In the genomic region with DNA sequence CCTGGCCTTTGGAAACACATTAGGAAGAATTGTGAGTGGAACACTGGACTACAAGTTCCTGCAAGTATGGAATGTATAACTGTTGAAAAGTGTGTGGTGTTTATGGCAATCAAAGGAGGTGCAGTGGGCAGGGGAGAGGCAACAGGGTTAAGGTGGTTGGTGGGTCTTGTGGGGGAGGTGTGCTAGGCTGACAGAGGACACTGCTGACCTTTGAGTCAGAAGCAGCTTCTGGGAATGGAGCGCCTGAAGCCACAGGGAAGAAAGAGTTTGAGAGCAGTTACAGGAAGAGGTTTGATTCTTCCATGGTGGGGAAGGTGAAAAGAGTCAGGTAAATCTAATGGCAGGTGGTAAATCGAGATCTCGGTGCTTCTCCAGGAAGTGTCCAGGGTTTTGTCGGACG, we compare ENCODE assay signal across 14 mouse cellular contexts. TPM values are rescaled to one million over a fixed set of nuclear protein-coding genes. Genes with fewer than 3 reads are reported as not detected.
DNase-seq lines count a peak whose midpoint lies in the region; ATAC-seq and TF ChIP-seq lines count a peak whose summit lies in the region.
"Had no signal": no experiment of that assay in that cellular context is flagged by ENCODE, and none has a peak within 500 bp of the region (broad histone marks: within the 10 kb centered on the region; RNA-seq: fewer than 3 reads in every experiment).

No protein-coding gene starts in this region.

- ATAC-seq in kidney, embryonic 15.5 days (replicated peaks; ENCODE audit: low FRiP score), result no peak
- ATAC-seq: hindbrain, postnatal 0 days; midbrain, embryonic 16.5 days had no signal

- no peak overlapping the region for H3K4me3 ChIP-seq in kidney, embryonic 15.5 days (replicated peaks)
- no peak overlapping the region for H3K4me3 ChIP-seq in kidney, adult 2 months (ENCODE audit: insufficient read depth, low read depth, low read length)
- H3K4me3 ChIP-seq in cortical plate, adult 2 months (ENCODE audit: insufficient read depth, low read length), result no peak overlapping the region
- no peak overlapping the region for H3K4me3 ChIP-seq in embryonic fibroblast, embryonic 13.5 days (ENCODE audit: insufficient read depth, low read length)
- no peak overlapping the region for H3K4me3 ChIP-seq in small intestine, adult 2 months (ENCODE audit: low read depth, low read length)
- H3K4me3 ChIP-seq: left cerebral cortex, adult 2 months had no signal

- no peak for TF ChIP-seq POLR2A in kidney, adult 2 months (IDR thresholded peaks at IDR 0.05; ENCODE audit: low read depth, low read length)
- no peak for TF ChIP-seq POLR2A in cortical plate, adult 2 months (IDR thresholded peaks at IDR 0.05; ENCODE audit: extremely low read depth, insufficient read depth, low read length)
- no peak for TF ChIP-seq POLR2A in embryonic fibroblast, embryonic 13.5 days (IDR thresholded peaks at IDR 0.05; ENCODE audit: low read depth, low read length)
- no peak for TF ChIP-seq POLR2A in small intestine, adult 2 months (IDR thresholded peaks at IDR 0.05; ENCODE audit: low read depth, low read length)

- H3K9me3 ChIP-seq in kidney, embryonic 15.5 days (replicated peaks), result no peaks in the 10 kb centered on the region

- 61% methylated on average over 5 of the region's 5 CpGs for WGBS in kidney, embryonic 15.5 days
- 71% methylated on average over 5 of the region's 5 CpGs for WGBS in kidney, adult 2 months
- 42% methylated on average over 5 of the region's 5 CpGs for WGBS in small intestine, adult 2 months

- peaks cover 75% of the 10 kb centered on the region for H3K4me1 ChIP-seq in kidney, embryonic 15.5 days
- H3K4me1 ChIP-seq in kidney, adult 2 months (ENCODE audit: control insufficient read depth, insufficient read depth, low read length), result peaks cover 44% of the 10 kb centered on the region
- H3K4me1 ChIP-seq in cortical plate, adult 2 months (ENCODE audit: control insufficient read depth, insufficient read depth, low read length), result peaks cover 32% of the 10 kb centered on the region
- H3K4me1 ChIP-seq in embryonic fibroblast, embryonic 13.5 days (ENCODE audit: control insufficient read depth, insufficient read depth, low read length), result peaks cover 48% of the 10 kb centered on the region
- H3K4me1 ChIP-seq in small intestine, adult 2 months (ENCODE audit: control insufficient read depth, insufficient read depth, insufficient read length, low read length), result peaks cover 46% of the 10 kb centered on the region; the same call in 1 of the 2 replicates

- H3K4me2 ChIP-seq in kidney, embryonic 15.5 days, result no peak overlapping the region

- no peak for TF ChIP-seq CTCF in kidney, adult 2 months (conservative IDR thresholded peaks at IDR 0.05; ENCODE audit: insufficient read depth, insufficient read length, low read depth, low read length)
- TF ChIP-seq CTCF in cortical plate, adult 2 months (IDR thresholded peaks at IDR 0.05; ENCODE audit: extremely low read depth, insufficient read depth, low read length), result no peak
- no peak for TF ChIP-seq CTCF in embryonic fibroblast, embryonic 13.5 days (IDR thresholded peaks at IDR 0.05; ENCODE audit: borderline replicate concordance, insufficient read depth, low read length)
- no peak for TF ChIP-seq CTCF in small intestine, adult 2 months (IDR thresholded peaks at IDR 0.05; ENCODE audit: extremely low read depth, insufficient read length, insufficient replicate concordance, low read depth, low read length)

- no peak overlapping the region for H3K9ac ChIP-seq in kidney, embryonic 15.5 days

- H3K27me3 ChIP-seq in kidney, embryonic 15.5 days, result no peaks in the 10 kb centered on the region
- no peaks in the 10 kb centered on the region for H3K27me3 ChIP-seq in kidney, adult 2 months (replicated peaks; ENCODE audit: control insufficient read depth, insufficient read depth, low read length)
- H3K27me3 ChIP-seq in small intestine, adult 2 months (ENCODE audit: control insufficient read depth, insufficient read depth, low read length), result no peaks in the 10 kb centered on the region

- H3K27ac ChIP-seq in kidney, embryonic 15.5 days, result peak overlapping the region; percentile 37; the same call in 1 of the 2 replicates
- H3K27ac ChIP-seq in kidney, adult 2 months (ENCODE audit: insufficient read depth, low read depth, low read length), result no peak overlapping the region
- H3K27ac ChIP-seq in cortical plate, adult 2 months (ENCODE audit: insufficient read depth, low read length), result 0 out of 2 replicates have a peak overlapping the region, but pooled peaks have one; percentile 8
- H3K27ac ChIP-seq in embryonic fibroblast, embryonic 13.5 days (ENCODE audit: insufficient read depth, low read length), result peak overlapping the region; percentile 87
- H3K27ac ChIP-seq in small intestine, adult 2 months (ENCODE audit: insufficient read depth, low read depth, low read length), result peak overlapping the region; percentile 26
- H3K27ac ChIP-seq: hindbrain, postnatal 0 days; left cerebral cortex, adult 2 months had no signal

- no peak for DNase-seq in kidney, adult 2 months
- no peak for DNase-seq in left cerebral cortex, adult 9 months (ENCODE audit: low spot score in 2 of 2)
- no peak for DNase-seq in layer of hippocampus, adult 8-10 months (ENCODE audit: low spot score in 2 of 2)
- DNase-seq: cerebellum, adult 9-10 months; kidney, postnatal 36 days; right cerebral cortex, postnatal 14 days; thymus, postnatal 25 days had no signal

- H3K36me3 ChIP-seq in kidney, embryonic 15.5 days, result peaks cover 9% of the 10 kb centered on the region; the same call in 1 of the 2 replicates
- H3K36me3 ChIP-seq in kidney, adult 2 months (ENCODE audit: control insufficient read depth, insufficient read depth, low read length), result no peaks in the 10 kb centered on the region
- peaks cover 4% of the 10 kb centered on the region for H3K36me3 ChIP-seq in small intestine, adult 2 months (ENCODE audit: control insufficient read depth, insufficient read depth, low read length)

RNA-seq across cellular contexts. Expression of a gene that starts 16.7 kb away (rescaled TPM):
- 91.4 and 91.7 TPM in 2 replicates for polyA plus RNA-seq in kidney, embryonic 15.5 days (2015; fragmentation: Nextera tagmentation; extraction: Ambion mirVana)
- 50.0 and 53.9 TPM in 2 replicates for polyA plus RNA-seq in kidney, adult 2 months (2012; rRNA removed)
- polyA plus RNA-seq in cortical plate, adult 2 months (2012; rRNA removed), result 144 and 148 TPM in 2 replicates
- 207 and 222 TPM in 2 replicates for polyA plus RNA-seq in embryonic fibroblast, embryonic 13.5 days (2011; ENCODE audit: insufficient read length, low read depth, missing spikeins)
- polyA plus RNA-seq in small intestine, adult 2 months (2012; rRNA removed), result 29.8 and 41.7 TPM in 2 replicates
- total RNA-seq in layer of hippocampus, adult 8-10 months (2022), result 100 to 1,000 TPM; 203 to 270 (median 247) TPM
